Mouse (Mus musculus): ENCODE results near the gene Slc38a5. TPM values are rescaled to one million over a fixed set of nuclear protein-coding genes. Genes with fewer than 3 reads are reported as not detected.
"Not testable (repeated sequence)": the region's sequence is repeated elsewhere in the genome, so short reads cannot be mapped to it uniquely, and the experiment has no call there.

Slc38a5 gene
- polyA plus RNA-seq, 1 experiment from 2014 or later = 13.0 TPM

DNA sequence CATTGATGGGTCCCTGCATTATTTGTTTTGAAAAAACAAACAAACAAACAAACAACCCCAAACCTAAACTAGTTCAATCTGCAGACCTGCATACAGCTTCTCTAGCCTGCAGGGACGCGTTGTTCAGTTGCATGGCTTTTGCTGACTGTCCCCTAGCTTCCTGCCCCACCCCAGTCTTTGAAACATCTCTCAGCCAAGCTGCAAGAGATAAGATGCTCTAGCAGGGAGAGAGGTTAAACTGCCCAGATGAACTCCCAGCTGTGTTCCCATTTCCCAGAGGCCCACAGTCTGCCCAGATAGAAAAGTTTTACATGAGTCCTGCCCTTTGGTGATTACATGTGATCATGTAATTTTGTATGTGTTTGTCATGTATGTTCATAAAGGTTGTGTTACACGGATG is 6.7 kb upstream of the Slc38a5 start:
- 73% methylated on average over 3 of the region's 3 CpGs for WGBS
- no peaks in the 10 kb centered on the region for H3K9me3 ChIP-seq (ENCODE audit: control insufficient read depth, low read depth, low read length)
- ATAC-seq (ENCODE audit: insufficient number of reproducible peaks, insufficient read depth, low FRiP score, low read depth) = no peak
- H3K4me2 ChIP-seq (replicated peaks; ENCODE audit: low read depth, low read length) = no peak overlapping the region
- H3K4me3 ChIP-seq (ENCODE audit: low read depth, low read length) = no peak overlapping the region
- no peaks in the 10 kb centered on the region for H3K36me3 ChIP-seq (ENCODE audit: control insufficient read depth, insufficient read depth, low read length)
- no peak overlapping the region for H3K9ac ChIP-seq (replicated peaks; ENCODE audit: low read depth, low read length)
- H3K27me3 ChIP-seq (ENCODE audit: control insufficient read depth, insufficient read depth, low read length) = no peaks in the 10 kb centered on the region
- no peaks in the 10 kb centered on the region for H3K4me1 ChIP-seq (ENCODE audit: control insufficient read depth, insufficient read depth, low read length)
- no peak overlapping the region for H3K27ac ChIP-seq (ENCODE audit: low read length)

DNA sequence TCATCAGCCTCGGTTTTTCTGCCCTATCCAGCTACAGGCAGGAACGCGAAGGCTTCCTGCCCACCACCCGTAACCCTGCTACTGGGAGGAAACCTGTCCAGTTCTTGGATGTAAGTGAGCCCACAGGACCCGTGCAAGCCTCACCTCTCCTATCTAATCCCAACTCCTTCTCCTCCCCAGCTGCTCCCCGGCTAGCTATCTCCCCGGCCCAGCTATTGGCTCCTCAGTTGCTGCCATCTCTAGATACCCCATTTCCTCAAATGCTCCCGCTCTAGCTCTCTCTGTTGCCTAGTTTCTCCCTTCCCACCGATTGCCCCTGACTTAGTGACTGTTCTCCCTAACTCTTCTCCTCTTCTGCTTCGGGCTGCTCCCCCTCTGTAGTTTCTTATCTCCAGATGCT is 1.1 kb downstream of the Slc38a5 start:
- H3K4me3 ChIP-seq (ENCODE audit: low read depth, low read length) = peak overlapping the region; percentile 6; the same call in 1 of the 2 replicates
- H3K9me3 ChIP-seq (ENCODE audit: control insufficient read depth, low read depth, low read length) = no peaks in the 10 kb centered on the region
- H3K4me2 ChIP-seq (replicated peaks; ENCODE audit: low read depth, low read length) = peak overlapping the region; percentile 35; the same call in 1 of the 2 replicates
- no peaks in the 10 kb centered on the region for H3K27me3 ChIP-seq (ENCODE audit: control insufficient read depth, insufficient read depth, low read length)
- WGBS = 34% methylated on average over 10 of the region's 10 CpGs
- peak; percentile 42; the same call in 1 of the 2 replicates for ATAC-seq (ENCODE audit: insufficient number of reproducible peaks, insufficient read depth, low FRiP score, low read depth)
- H3K27ac ChIP-seq (ENCODE audit: low read length) = no peak overlapping the region
- H3K36me3 ChIP-seq (ENCODE audit: control insufficient read depth, insufficient read depth, low read length) = no peaks in the 10 kb centered on the region
- H3K9ac ChIP-seq (replicated peaks; ENCODE audit: low read depth, low read length) = no peak overlapping the region
- no peaks in the 10 kb centered on the region for H3K4me1 ChIP-seq (ENCODE audit: control insufficient read depth, insufficient read depth, low read length)

DNA sequence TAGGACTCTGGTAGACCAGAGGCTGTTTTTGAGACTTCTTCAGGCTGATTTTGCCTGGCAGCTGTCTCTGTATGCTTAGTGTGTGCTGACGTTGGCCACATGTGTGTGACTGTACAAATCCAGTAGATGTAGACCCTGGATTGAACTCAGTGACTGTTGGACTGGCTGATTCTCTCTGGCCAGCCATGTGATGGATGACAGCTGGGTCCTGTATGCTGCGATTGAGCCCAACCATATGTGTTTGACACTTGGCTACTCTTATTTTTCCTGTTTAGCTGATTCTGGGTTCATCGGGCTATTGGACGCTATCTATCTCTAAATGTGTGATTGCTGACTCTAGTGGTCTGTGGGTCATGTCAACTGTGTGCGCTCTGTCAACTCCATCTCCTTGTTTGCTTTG is 3.1 kb downstream of the Slc38a5 start:
- ATAC-seq (ENCODE audit: insufficient number of reproducible peaks, insufficient read depth, low FRiP score, low read depth) = peak; percentile 74; the same call in 1 of the 2 replicates
- H3K27me3 ChIP-seq (ENCODE audit: control insufficient read depth, insufficient read depth, low read length) = no peaks in the 10 kb centered on the region
- 66% methylated on average over 5 of the region's 5 CpGs for WGBS
- no peaks in the 10 kb centered on the region for H3K4me1 ChIP-seq (ENCODE audit: control insufficient read depth, insufficient read depth, low read length)
- no peak overlapping the region for H3K4me3 ChIP-seq (ENCODE audit: low read depth, low read length)
- H3K27ac ChIP-seq (ENCODE audit: low read length) = no peak overlapping the region
- no peaks in the 10 kb centered on the region for H3K9me3 ChIP-seq (ENCODE audit: control insufficient read depth, low read depth, low read length)
- no peaks in the 10 kb centered on the region for H3K36me3 ChIP-seq (ENCODE audit: control insufficient read depth, insufficient read depth, low read length)
- no peak overlapping the region for H3K9ac ChIP-seq (replicated peaks; ENCODE audit: low read depth, low read length)
- H3K4me2 ChIP-seq (replicated peaks; ENCODE audit: low read depth, low read length) = no peak overlapping the region

DNA sequence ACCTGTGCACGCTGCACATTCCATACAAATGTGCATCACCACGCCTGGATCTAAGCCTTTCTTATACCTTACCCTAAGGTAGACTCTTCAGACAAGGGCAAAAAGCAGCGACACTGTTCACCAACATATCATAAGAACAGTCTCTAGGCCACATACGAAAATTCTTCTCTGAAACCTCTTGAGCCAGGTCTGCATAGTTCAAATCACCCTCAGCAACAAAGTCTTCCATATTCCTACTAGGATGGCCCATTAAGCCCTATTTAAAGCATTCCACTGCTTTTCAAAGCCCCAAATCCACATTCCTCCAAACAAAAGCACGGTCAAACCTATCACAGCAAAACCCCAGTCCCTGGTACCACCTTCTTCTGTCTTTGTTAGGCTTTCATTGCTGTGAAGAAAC is 17.7 kb downstream of the Slc38a5 start:
- Histone ChIP-seq H3K9me3 (ENCODE audit: control insufficient read depth, low read depth, low read length) (no peaks in the 10 kb centered on the region), H3K4me2 (replicated peaks; ENCODE audit: low read depth, low read length) (no peak overlapping the region), H3K4me3 (ENCODE audit: low read depth, low read length) (no peak overlapping the region), H3K27me3 (ENCODE audit: control insufficient read depth, insufficient read depth, low read length) (no peaks in the 10 kb centered on the region), H3K4me1 (ENCODE audit: control insufficient read depth, insufficient read depth, low read length) (no peaks in the 10 kb centered on the region), H3K27ac (ENCODE audit: low read length) (no peak overlapping the region), H3K9ac (replicated peaks; ENCODE audit: low read depth, low read length) (no peak overlapping the region), H3K36me3 (ENCODE audit: control insufficient read depth, insufficient read depth, low read length) (no peaks in the 10 kb centered on the region)
- 76% methylated on average over 5 of the region's 5 CpGs for WGBS
- no peak for ATAC-seq (ENCODE audit: insufficient number of reproducible peaks, insufficient read depth, low FRiP score, low read depth)

DNA sequence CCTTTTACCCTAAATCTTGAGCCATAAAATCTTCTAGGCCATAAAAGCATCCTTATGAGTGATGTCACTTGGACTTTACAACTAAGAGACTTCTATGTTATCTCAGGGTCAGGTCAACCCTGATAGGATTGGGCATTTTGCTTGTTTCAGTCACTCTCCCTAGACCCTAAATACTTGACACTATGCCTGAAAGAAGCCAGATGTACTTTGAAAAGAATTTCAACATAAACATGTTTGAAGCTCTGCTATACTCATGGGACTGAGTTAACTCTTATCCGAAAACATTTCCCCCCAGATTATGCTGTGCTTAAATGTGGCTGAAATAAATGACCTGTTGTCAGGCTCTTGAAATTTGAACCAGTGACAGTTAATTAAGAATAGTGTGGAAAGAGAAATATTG is 38.4 kb downstream of the Slc38a5 start:
- WGBS = 46% methylated on average over 1 of the region's 1 CpGs
- Histone ChIP-seq H3K4me2 (replicated peaks; ENCODE audit: low read depth, low read length) (no peak overlapping the region), H3K36me3 (ENCODE audit: control insufficient read depth, insufficient read depth, low read length) (no peaks in the 10 kb centered on the region), H3K4me3 (ENCODE audit: low read depth, low read length) (no peak overlapping the region), H3K27me3 (ENCODE audit: control insufficient read depth, insufficient read depth, low read length) (no peaks in the 10 kb centered on the region), H3K9ac (replicated peaks; ENCODE audit: low read depth, low read length) (no peak overlapping the region), H3K27ac (ENCODE audit: low read length) (no peak overlapping the region), H3K4me1 (ENCODE audit: control insufficient read depth, insufficient read depth, low read length) (no peaks in the 10 kb centered on the region), H3K9me3 (ENCODE audit: control insufficient read depth, low read depth, low read length) (no peaks in the 10 kb centered on the region)
- ATAC-seq (ENCODE audit: insufficient number of reproducible peaks, insufficient read depth, low FRiP score, low read depth) = no peak

DNA sequence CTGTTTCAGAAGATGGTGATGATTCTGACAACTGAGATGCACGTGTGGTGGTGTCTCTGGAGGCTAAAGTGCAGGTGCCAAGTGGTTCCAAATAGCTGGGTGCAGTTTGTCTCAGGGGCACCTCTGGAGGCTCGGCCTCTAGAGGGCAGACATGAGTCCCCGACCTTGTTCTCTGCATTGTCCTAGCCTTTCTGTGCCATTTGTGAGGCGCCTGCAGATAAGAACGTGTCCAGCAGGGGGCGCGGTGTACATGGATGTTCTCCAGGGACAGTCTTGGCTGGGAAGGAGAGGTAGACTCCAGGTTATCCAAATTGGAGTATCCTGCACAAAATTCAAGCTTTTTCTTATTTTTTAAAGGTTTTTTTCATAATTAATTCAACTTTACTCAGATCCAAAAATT is 44.0 kb downstream of the Slc38a5 start:
- H3K36me3 ChIP-seq (ENCODE audit: control insufficient read depth, insufficient read depth, low read length); H3K27me3 ChIP-seq (ENCODE audit: control insufficient read depth, insufficient read depth, low read length); H3K27ac ChIP-seq (ENCODE audit: low read length); ATAC-seq (ENCODE audit: insufficient number of reproducible peaks, insufficient read depth, low FRiP score, low read depth); H3K9ac ChIP-seq (replicated peaks; ENCODE audit: low read depth, low read length); H3K4me1 ChIP-seq (ENCODE audit: control insufficient read depth, insufficient read depth, low read length); H3K4me3 ChIP-seq (ENCODE audit: low read depth, low read length); H3K4me2 ChIP-seq (replicated peaks; ENCODE audit: low read depth, low read length); H3K9me3 ChIP-seq (ENCODE audit: control insufficient read depth, low read depth, low read length): not testable (repeated sequence)
- 7% methylated on average over 7 of the region's 7 CpGs for WGBS

DNA sequence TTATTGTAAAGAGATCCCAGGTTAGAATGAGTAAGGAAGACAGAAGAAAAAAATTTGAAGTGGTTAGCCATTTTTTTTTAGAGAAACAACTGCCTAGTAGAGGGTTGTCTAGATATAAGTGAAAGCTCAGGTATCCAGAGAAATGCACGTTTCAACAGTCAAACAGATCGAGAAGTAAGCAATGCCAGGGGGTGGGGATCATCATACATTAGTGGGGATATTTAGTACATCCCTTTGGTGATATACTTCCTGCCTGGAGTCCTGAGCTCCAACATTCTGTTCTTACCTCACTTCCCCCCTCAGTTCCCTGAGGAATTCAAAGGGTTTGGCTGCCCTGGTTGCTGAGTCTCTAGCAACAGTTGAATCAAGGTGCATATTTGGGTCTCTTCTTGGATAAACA is 56.2 kb downstream of the Slc38a5 start, which contains the start of gene Ssxb10:
TSS of gene Ssxb10 (plus strand) at position 301 of the 400 bp plus-strand sequence.
- no peak within 1 kb of the TSS for H3K4me2 ChIP-seq (replicated peaks; ENCODE audit: low read depth, low read length)
- no peaks in the 10 kb centered on the region for H3K36me3 ChIP-seq (ENCODE audit: control insufficient read depth, insufficient read depth, low read length)
- H3K9ac ChIP-seq (replicated peaks; ENCODE audit: low read depth, low read length) = no peak within 1 kb of the TSS
- H3K27ac ChIP-seq (ENCODE audit: low read length) = no peak within 1 kb of the TSS
- H3K9me3 ChIP-seq (ENCODE audit: control insufficient read depth, low read depth, low read length) = no peaks in the 10 kb centered on the region
- no peaks in the 10 kb centered on the region for H3K4me1 ChIP-seq (ENCODE audit: control insufficient read depth, insufficient read depth, low read length)
- ATAC-seq (ENCODE audit: insufficient number of reproducible peaks, insufficient read depth, low FRiP score, low read depth) = no peak
- no peaks in the 10 kb centered on the region for H3K27me3 ChIP-seq (ENCODE audit: control insufficient read depth, insufficient read depth, low read length)
- WGBS = 67% methylated on average over 2 of the region's 2 CpGs
- H3K4me3 ChIP-seq (ENCODE audit: low read depth, low read length) = no peak within 1 kb of the TSS

Other genes with a start within 250 kb of the Slc38a5 start
- 55.8 and 57.5 TPM in 2 replicates for gene Suv39h1, start 196.4 kb upstream of the Slc38a5 start, polyA plus RNA-seq (2014; fragmentation: Nextera tagmentation; extraction: Ambion mirVana)
- gene Was, start 180.6 kb upstream of the Slc38a5 start, polyA plus RNA-seq (2014; fragmentation: Nextera tagmentation; extraction: Ambion mirVana) = 0.30 and 0.62 TPM in 2 replicates
- 27.9 and 28.0 TPM in 2 replicates for gene Wdr13, start 138.2 kb upstream of the Slc38a5 start, polyA plus RNA-seq (2014; fragmentation: Nextera tagmentation; extraction: Ambion mirVana)
- gene Rbm3, start 125.3 kb upstream of the Slc38a5 start, polyA plus RNA-seq (2014; fragmentation: Nextera tagmentation; extraction: Ambion mirVana) = 494 and 570 TPM in 2 replicates
- gene Tbc1d25, start 95.0 kb upstream of the Slc38a5 start, polyA plus RNA-seq (2014; fragmentation: Nextera tagmentation; extraction: Ambion mirVana) = 12.6 and 14.6 TPM in 2 replicates
- gene Ebp, start 77.6 kb upstream of the Slc38a5 start, polyA plus RNA-seq (2014; fragmentation: Nextera tagmentation; extraction: Ambion mirVana) = 38.5 and 41.1 TPM in 2 replicates
- gene Porcn, start 64.6 kb upstream of the Slc38a5 start, polyA plus RNA-seq (2014; fragmentation: Nextera tagmentation; extraction: Ambion mirVana) = 14.7 and 16.9 TPM in 2 replicates
- gene Ftsj1, start 18.7 kb upstream of the Slc38a5 start, polyA plus RNA-seq (2014; fragmentation: Nextera tagmentation; extraction: Ambion mirVana) = 41.5 and 47.9 TPM in 2 replicates
- gene Ssxb10, start 56.3 kb downstream of the Slc38a5 start, polyA plus RNA-seq (2014; fragmentation: Nextera tagmentation; extraction: Ambion mirVana) = not detected in 2 replicates
- not detected in 2 replicates for gene Ssxb9, start 95.8 kb downstream of the Slc38a5 start, polyA plus RNA-seq (2014; fragmentation: Nextera tagmentation; extraction: Ambion mirVana)
- gene Ssxb1, start 142.2 kb downstream of the Slc38a5 start, polyA plus RNA-seq (2014; fragmentation: Nextera tagmentation; extraction: Ambion mirVana) = not detected in 2 replicates
- not detected in 2 replicates for gene Ssxb2, start 190.6 kb downstream of the Slc38a5 start, polyA plus RNA-seq (2014; fragmentation: Nextera tagmentation; extraction: Ambion mirVana)

Data from stomach, embryonic 14.5 days (tissue).